Mouse (Mus musculus): ENCODE data around the gene Exd1.

The Exd1 gene

DNA sequence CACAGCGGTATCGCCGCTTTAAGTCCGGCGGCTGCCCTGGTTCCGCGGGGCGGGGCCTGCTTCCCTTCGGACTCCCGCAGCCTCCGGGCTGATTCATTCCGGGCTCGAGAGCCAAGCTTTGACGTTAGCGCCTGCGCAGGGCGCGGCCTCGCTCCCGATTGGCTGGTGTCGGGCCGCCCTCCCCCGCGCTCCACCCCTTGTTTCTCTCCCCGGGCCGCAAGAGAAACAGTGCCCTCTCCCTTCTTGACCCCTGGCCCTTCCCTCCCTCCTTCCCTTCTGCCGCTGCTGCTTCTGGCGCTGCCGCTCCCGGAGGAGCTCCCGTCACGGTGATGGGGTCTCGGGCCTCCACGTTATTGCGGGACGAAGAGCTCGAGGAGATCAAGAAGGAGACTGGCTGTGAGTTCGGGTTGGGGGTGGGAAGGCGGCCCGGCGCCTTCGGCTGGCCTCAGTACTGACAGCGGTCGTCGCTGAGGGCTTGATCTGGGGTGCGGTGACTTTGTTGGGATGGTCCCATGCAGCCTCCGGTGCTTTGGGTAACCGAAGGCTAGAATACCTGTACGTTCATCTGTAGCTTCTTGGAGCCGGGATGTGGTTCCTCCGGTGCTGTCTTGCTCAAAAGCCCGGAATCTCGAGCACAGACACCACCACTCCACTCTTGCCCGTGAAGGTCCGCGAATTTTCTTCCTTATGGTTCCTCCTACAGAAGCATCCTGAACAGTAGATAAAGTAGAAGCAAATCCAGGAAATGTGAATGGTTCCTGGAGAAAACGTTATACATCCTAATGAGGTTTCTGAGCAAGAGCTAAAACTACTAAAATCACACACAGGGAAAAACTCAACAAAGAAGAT lies at the start of gene Exd1, which contains the start of gene Chp1:
Gene Exd1, minus strand, starts transcription at position 106 of the 849 bp plus-strand sequence.
Gene Chp1, plus strand, starts transcription at position 176 of the 849 bp plus-strand sequence.
- in situ Hi-C loops (cut with MboI, MseI), result no loop called here

DNA sequence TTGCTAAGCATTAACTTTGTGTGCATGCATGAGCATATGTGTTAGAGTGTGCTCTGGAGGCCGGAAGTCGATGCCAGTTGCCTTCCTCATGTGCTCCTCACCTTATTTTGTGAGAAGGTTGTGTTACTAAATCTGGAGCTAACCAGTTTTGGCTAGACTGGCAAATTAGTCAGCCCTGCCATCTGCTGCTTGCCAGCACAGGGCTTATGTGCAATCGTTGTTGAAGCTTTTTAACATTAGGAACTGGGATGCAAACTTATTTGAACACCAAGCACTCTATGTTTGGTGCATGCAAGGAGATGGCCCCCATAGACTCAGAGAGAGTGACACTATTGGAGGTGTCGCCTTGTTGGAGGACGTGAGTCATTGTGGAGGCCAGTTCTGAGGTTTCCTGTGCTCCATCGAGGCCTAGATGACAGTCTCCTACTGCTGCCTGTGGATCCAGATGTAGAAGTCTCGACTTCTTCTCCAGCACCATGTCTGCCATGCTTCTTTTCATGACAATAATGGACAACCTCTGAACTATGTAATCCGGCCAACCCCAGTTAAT lies 49.4 kb upstream of the Exd1 start:
- in situ Hi-C loops (cut with MboI, MseI), result no loop called here

DNA sequence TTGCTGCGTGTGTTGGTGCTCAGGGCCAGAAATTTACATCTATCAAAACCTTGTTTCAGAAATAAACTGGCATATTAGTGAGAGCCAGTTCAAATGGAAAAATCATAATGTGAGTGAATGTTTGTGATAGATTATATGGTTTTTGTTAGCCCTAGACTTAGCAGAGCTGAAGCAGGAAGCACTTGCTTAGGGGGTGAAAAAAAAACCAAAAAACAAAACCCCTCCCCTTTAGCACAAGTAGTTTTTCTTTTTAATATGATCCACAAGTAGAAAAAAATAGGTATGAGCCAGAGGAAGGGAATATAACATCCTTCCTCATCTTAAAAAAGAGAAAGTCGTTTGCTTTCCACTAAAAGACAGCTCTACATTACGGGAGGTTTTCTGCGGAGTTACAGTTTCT lies 47.9 kb upstream of the Exd1 start:
- in situ Hi-C loops (cut with MboI, MseI), result no loop called here

DNA sequence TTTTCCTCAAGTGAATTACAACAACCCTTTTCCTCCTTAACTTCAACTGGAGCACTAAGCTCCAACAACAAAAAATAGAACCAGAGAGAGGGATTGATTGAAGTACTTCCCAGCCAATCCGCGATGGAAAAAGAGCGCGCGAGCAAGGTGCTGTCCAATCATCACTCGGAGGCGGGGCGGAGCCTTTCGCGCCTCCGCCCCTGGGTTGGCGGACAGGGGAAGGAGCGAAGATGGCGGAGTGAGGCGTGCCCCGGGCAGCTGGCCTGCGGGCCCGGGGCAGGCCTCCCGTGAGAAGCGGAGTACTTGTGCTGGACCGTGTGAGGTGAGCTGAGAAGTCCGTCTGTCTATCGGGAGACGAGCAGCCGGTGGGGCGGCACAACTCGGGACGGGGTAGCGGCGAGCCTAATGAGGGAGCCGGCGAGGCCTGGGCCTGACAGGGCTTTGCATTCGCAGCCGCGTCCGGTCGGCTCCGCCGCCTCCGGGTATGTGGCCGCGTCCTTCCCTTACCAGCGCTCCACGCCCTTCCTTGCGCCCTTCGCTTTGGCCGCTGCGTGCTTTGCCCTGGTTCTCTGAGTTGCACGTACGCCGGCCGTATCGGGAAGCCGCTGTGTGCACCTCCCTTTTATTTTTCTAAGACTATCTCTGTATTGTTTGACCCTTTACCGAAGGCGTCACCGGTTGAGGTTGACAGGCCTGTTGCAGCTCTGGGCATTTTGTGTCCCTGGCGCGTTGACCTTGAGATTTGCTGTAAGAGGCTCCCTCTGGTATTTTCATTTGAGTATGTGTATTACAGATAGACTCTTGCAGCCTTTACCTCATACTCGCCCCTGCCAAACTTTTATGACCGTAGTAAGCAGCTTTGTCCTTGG lies 46.9 kb upstream of the Exd1 start:
- in situ Hi-C loops (cut with MboI, MseI), result no loop called here

DNA sequence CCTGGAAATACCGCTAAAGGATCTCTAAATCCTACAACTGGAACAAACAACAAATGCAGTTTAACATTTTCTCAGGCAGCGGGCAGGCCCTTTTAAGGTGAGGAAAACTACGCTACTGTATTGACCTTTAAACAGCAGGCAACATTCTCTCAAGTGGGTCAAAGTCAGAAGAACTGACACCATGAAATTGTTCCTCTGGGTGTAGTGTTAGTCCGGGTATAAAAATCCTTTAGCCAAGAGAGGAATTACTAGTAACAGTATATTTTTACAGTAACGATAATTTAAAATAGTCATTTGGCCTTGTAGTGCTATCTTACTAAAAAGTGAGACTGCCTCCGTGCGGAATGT lies 46.3 kb upstream of the Exd1 start:
- in situ Hi-C loops (cut with MboI, MseI), result no loop called here

DNA sequence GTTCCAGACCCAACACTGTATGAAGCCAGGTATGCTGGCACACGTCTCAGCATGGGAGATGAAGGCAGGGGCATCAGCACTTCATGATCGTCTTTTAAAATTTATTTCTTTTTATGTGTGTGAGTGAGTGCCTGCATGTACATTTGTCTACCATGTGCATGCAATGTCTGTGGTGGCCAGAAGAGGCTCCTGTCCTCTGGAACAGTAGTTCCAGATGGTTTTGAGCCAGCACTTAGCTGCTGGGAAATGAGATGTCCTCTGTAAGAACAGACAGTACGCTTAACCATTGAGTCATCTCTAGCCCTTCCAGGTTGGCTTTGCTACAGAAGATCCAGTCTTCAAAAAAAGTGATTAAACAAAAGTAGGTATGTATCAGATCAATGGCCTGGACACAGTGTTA lies 43.8 kb upstream of the Exd1 start:
- in situ Hi-C loops (cut with MboI, MseI), result no loop called here

DNA sequence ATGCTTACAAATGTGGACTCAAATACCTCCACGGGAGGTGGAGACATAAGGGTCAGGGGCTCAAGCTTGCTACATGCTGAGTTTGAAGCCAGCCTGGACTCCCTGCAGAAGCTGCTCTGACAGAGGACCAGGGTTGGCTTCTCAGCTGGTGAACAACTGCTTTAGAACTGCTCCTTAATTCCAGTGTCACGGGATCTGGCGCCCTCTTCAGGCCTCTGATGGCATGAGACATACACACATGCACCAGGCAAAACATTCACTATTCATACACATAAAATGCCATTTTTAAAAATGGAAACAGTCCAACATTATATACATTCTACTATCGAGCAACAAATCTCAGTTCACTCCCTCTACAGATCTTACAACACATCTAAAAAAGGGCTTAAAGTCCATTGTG lies 40.0 kb upstream of the Exd1 start:
- in situ Hi-C loops (cut with MboI, MseI), result no loop called here

DNA sequence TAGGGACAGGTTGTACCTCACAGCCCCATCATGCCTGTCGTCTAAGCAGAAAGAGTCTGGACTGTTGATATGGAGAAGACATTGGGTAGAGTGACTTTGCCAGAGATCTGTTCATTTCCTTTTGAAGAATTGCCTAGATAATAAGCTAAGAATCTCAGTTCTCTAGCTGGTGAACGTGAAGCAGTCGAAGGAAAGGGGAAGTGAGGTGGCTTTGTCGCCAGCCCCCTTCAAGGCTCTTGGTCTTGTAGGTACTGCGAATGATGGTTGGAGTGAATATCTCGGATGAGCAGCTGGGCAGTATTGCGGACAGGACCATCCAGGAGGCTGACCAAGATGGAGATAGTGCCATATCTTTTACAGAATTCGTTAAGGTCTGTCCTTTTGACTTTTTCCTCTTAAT lies 36.9 kb upstream of the Exd1 start:
- in situ Hi-C loops (cut with MboI, MseI), result loop anchor here in 1 of 2 experiments (5.0 kb wide), 1 partner anchor 52 kb away; no protein-coding TSS in a partner anchor

DNA sequence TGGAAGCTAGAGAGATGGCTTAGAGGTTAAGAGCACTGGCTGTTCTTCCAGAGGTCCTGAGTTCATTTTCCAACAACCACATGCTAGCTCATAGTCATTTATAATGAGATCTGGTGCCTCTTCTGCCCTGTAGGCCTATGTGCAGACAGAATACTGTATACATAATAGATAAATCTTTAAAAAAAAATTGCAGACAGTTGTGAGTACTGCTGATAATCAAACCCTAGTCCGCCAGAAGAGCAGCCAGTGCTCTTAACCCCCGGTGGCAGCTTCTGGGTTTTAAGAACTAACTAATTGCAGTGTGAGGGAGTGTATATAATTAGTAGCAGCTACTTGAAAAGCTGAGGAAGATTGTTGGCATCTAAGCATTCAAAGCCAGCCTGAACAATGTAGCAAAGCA lies 36.0 kb upstream of the Exd1 start:
- in situ Hi-C loops (cut with MboI, MseI), result loop anchor here in 1 of 2 experiments (5.0 kb wide), 1 partner anchor 51 kb away; no protein-coding TSS in a partner anchor

DNA sequence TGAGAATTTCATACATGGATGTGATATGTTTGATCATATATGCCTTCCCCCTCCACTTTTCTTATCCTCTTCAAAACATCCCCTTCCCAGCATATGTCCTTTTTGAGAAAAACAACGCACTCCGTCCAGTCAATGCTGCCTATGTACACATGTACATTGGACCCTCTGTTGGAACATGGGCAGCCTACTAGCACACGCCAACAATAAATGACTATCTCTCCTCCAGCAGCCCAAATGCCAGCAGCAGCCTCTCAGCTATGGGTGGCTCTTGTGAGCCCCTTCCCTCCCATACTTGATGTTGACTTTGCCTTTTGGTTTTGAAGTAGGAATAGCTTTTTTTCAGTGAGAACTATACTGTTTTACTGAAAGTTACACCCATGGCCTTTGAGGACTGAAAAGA lies 34.1 kb upstream of the Exd1 start:
- in situ Hi-C loops (cut with MboI, MseI), result loop anchor here in 1 of 2 experiments (5.0 kb wide), 1 partner anchor 49 kb away; no protein-coding TSS in a partner anchor

DNA sequence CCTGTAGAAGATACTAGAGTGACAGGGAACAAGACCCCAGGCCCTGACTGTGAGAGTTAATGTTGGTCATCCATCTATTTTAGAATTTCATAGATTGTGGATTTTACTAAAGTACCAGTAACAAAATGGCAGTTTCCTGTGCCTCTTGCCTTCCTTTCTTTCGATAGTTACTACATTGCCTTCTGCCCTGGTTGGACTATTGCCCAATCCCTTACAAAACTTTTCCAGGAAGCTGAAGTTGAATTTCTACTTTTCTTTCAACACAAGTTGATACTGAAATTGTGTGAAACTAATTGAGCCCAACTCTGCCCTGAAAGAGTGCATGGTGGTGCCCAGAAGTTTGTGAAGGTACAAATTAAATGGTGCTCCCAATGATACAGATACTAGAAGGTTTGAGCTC lies 25.0 kb upstream of the Exd1 start:
- in situ Hi-C loops (cut with MboI, MseI), result no loop called here

DNA sequence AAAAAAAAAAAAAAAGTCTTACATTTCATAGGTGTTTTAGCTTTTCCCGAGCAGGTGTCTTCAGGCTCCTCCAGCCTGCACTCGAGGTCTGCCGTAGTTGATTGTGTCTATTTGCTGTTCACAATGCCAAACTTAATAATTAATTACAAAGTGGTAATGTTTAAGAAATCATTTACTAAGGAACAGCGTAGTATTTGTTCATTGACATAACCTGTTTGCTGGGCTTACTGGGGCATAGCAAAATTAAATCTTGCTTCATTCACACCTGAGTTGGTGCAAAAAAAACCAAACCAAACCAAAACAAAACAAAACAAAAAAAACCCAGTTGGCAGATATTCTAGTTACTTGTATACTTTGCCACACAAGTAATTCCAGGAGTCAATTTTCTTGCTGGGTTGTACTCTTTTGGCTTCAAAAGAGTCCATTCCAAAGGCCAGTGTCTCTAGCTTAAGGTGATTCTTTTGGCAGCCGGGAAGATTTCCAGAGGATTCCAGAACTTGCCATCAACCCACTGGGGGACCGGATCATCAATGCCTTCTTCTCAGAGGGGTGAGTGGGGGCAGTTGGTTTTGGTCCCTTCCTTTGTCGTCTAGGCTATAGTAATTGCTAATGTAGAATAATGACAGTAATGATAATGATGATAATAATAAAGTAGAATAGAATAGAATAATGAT lies 18.9 kb upstream of the Exd1 start:
- in situ Hi-C loops (cut with MboI, MseI), result loop anchor here in 1 of 2 experiments (10.0 kb wide), 1 partner anchor 1318 kb away; no protein-coding TSS in a partner anchor

DNA sequence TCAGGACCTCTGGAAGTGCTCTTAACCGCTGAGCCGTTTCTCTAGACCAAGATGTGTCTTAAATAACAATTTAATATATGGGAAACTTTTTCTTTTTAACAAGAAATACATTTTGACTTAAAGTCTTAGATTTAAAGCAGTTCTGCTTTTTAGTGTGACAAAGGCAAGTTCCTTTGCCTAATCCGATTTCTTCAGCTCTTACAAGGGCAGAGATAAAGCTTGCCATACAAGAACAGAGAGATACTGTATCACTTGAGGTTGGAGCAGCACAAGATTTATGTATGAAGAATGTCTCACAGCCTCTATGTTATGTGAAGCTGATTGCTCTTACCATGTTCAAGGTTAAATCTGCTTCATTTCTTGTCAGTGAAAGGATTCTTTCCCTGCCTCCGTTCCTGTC lies 17.9 kb upstream of the Exd1 start:
- in situ Hi-C loops (cut with MboI, MseI), result loop anchor here in 1 of 2 experiments (10.0 kb wide), 1 partner anchor 1320 kb away; no protein-coding TSS in a partner anchor

DNA sequence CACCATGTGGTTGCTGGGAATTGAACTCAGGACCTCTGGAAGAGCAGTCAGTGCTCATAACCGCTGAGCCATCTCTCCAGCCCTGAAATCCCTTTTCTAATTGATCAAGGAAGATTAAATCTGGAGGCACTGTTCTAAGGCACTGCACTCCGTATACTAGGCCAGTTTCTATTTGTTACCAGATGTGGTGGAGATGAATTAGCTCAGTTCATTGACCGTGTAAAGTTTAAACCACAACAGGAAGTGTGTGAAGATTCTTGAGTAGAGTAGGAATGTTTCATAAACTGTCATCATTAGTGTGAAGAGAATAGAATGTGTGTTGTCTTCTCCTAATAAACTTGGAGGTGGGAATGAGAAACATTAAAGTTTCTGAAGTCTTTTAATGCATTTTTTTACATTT lies 14.4 kb upstream of the Exd1 start:
- in situ Hi-C loops (cut with MboI, MseI), result loop anchor here in 1 of 2 experiments (10.0 kb wide), 1 partner anchor 1323 kb away; no protein-coding TSS in a partner anchor

DNA sequence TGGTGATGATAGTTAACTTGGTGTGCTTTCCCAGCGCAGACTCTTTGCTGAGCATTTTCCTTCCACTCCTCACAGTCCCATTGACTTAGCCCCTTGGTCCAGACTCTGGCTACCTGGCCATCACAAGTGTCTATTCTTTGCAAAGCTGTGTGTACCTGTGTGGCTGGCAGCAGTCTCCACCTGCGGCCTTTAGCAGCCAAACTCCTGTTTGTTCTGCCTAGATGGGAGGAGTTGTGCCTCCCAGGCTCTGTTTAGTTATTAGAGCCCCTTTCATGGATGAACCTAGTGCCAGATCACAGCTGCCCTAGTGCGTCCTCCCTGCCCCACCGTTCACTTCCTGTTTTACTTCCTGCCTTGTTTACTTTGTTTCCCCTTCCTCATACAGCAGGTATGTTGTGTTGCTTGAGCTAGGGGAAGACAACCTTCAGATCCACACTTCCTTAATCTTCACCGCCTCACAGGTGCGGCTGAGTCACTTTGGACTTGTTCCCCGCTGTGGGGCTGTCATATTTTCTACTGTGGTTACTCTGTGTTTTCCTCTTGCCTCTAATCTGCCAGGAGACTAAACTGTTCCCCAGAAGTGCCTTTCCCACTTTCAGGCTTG lies 11.4 kb upstream of the Exd1 start:
- in situ Hi-C loops (cut with MboI, MseI), result no loop called here

DNA sequence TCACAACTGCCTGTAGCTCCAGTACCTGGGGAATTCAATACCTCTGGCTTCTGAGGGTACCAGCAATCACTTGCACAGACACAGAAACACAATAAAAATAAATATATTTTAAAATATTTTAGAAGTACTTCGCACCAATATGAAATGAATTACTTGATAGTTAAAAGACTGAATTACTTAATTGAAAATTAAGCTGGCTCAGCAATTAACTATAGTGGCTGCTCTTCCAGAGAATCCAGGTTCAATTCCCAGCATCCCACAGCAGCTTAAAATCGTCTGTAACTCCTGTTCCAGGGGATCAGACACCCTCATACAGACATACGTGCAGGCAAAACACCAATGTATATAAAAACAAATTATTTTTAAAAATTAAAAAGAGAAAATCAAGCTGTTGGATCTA lies 10.6 kb upstream of the Exd1 start:
- in situ Hi-C loops (cut with MboI, MseI), result no loop called here

DNA sequence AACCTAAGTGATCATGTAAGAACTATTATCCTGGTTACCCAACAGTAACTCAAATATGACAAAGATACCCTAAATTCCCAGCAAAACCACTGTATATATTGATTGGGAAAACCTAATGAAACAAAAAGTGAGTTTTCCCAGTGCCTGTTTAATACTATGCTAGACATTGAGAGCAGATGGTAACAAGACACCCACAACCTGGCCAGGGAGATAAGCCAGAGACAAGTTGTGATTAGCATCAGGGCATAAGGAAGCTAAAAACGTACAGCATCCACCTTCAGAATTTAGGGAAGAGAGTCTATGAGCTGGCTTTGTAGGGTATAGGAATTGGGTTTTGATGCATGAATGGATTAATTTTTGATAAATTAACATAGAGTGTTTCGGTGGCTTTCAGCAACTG lies 2.3 kb upstream of the Exd1 start:
- in situ Hi-C loops (cut with MboI, MseI), result no loop called here

DNA sequence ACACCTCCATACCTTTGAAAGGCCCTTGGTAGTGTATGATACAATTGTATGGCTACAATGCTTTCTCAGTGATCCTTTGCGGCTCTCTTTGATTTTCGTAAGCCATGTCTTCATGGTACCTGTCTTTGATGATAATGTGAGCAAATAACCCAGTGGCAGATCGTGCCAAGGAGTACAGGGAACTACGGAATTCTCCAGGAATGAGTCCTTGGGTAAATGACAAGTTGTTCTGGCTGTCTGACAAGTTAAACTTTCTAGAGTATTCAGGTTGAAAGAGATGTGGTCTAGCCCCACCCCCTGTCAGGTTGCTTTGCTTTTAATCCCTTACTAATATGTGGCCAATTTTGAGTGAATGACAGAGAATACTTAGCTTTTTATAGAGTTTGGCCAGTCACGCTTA lies 1.3 kb upstream of the Exd1 start:
- in situ Hi-C loops (cut with MboI, MseI), result no loop called here

DNA sequence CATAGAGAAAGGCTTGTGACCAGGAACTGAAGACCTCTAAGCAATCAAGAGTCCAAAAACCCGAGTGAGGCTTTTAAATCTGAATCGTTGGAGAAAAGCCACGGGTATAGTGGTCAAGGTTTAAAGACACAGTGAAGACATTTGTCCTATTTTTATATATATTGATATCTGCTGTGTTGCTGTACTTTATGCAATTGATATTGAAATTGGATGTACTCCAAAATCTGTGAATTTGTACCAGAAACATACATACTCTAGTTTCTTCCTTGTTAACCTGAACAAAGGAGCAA lies 889 bp upstream of the Exd1 start:
- in situ Hi-C loops (cut with MboI, MseI), result no loop called here

DNA sequence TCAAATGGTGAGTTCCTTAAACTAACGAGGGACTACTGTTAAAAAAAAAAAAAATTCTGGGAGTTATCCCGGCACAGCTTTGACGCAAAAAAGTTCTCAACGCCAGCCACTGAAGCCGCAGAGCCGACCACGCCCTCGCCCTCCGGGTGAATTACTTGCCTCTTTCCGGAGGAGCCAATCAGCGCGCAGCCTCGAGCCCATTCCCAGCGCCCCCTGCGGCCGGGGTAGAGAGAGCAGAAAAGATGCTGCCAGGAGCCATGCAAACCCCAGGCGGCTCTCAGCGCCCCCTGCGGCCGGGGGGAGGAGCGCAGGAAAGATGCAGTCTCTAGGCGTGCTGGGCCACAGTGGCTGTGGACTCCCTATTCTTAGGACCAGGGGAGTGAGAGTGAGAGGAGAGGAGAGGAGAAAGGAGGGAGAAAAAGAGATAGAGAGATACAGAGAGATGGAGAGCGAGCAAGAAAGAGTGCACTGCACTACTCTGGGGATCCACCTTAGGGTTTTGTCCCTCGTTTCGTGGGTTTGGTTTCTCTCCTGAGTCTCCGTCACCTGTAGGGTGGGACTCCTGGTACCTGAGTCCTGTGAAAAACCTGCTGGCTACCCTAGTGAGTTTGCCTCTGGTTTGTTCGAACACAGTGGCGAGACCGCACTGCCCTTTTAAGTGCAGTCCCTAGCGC lies 442 bp downstream of the Exd1 start:
- in situ Hi-C loops (cut with MboI, MseI), result no loop called here

DNA sequence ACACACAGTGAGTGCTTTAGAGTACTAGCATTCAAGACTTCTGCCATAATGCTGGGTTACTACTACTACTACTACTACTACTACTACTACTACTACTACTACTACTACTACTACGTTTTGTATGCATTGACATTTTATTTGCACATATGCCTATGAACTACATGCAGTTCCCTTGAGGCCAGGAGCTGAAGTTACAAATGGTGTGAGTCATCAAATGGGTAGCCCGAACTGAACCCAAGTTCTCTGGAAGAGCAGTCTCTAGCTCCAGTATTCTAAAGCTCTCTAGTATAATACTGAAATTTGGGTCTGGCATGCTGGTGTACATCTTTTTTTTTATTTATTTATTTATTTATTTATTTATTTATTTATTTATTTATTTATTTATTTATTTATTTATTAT lies 3.8 kb downstream of the Exd1 start:
- in situ Hi-C loops (cut with MboI, MseI), result no loop called here

All from T-helper 17 cell (primary cell).